Mouse (Mus musculus) left cerebral cortex, adult 11 months (tissue): ENCODE results near the gene Maff.

Experiments
- DNase-seq: peaks from one replicate; pipeline ENCODE4 v3.0.0; 2022; ENCODE audit warnings: low spot score

The Maff gene

DNA sequence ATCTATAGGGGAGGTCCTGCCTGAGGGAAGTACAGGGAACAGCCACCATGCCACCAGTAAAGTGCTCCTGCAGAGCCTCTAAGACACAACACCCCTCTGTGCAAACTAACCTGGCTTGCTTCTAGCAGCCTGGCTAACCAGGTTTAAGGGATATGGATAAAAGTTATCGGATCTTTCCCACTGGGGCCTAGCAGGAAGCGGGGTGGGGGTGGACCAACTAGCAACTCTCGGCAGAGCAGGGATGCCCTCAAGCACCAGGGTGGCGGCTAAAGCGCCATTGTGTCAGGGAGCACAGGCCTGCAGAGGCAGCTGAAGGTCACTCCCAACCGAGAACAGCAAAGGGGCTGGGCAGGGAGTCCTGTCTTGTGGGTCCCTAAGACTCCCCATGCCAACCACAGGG lies 17.7 kb downstream of the Maff start:
- DNase-seq: no peak

GRCm38 (mm10) chr15:79365068-79365467 lies 18.6 kb downstream of the Maff start:
- no peak for DNase-seq

- no peak for DNase-seq
Measured at GRCm38 (mm10) chr15:79366402-79366801, 20.0 kb downstream of the Maff start.

GRCm38 (mm10) chr15:79368313-79368811 lies 21.9 kb downstream of the Maff start:
- no peak for DNase-seq

DNA sequence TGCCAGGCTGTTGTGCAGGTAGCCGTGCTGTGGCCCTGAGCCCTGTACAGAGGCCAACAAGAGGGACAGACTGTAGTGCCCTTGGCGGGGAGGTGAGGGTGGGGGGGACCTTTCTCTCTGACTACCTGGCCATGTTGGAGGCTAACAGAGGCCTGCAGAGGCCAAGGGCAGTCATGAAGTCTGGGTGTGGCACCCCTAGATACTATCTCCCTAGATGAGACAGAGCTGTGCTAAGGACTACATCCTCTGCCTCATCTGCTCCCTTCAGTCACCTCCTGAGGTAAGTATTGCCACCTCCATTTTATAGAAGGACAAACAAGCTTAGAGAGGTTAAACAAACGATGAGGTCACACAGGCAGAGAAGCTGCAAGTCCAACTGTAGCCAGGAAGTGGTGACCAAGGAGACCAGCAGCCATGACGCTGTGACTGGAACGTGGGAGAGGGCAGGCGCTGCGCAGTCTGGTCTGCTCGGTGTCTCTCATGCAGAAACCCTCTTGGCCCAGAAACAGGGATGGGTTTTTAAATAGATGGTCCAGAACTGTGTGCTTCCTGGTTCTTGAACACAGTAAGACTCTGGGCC lies 22.5 kb downstream of the Maff start:
- no peak for DNase-seq

- DNase-seq: no peak
Measured at GRCm38 (mm10) chr15:79369452-79370280, 23.2 kb downstream of the Maff start.

GRCm38 (mm10) chr15:79370281-79370843 lies 23.9 kb downstream of the Maff start:
- DNase-seq: no peak

- DNase-seq: no peak
Measured at GRCm38 (mm10) chr15:79374760-79375159, 28.3 kb downstream of the Maff start.

GRCm38 (mm10) chr15:79377681-79378080 lies 31.3 kb downstream of the Maff start:
- peak; percentile 47 for DNase-seq

- no peak for DNase-seq
Measured at GRCm38 (mm10) chr15:79378608-79379007, 32.2 kb downstream of the Maff start.

DNA sequence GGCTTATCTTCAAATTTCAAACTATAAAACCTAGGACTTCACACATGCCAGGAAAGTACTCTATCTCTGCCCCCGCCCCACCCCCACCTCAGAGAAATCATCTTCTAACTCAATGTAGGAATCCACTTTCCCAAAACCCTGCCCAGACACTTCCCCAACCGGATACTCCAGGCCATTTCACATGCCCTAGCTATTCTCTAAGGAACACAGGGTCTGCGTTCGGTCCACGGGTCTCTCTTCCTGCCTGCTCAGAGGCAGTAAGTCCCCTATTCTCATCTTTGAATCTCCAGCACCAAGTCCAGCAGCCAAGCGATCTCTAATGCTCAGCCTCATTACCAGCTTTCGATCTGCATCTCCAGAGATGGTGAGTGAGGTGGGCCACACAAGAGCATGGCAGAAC lies 33.2 kb downstream of the Maff start:
- DNase-seq: no peak

GRCm38 (mm10) chr15:79380468-79381444 lies 34.3 kb downstream of the Maff start:
- peak; percentile 59 for DNase-seq

GRCm38 (mm10) chr15:79381644-79382043 lies 35.2 kb downstream of the Maff start:
- DNase-seq: no peak

DNA sequence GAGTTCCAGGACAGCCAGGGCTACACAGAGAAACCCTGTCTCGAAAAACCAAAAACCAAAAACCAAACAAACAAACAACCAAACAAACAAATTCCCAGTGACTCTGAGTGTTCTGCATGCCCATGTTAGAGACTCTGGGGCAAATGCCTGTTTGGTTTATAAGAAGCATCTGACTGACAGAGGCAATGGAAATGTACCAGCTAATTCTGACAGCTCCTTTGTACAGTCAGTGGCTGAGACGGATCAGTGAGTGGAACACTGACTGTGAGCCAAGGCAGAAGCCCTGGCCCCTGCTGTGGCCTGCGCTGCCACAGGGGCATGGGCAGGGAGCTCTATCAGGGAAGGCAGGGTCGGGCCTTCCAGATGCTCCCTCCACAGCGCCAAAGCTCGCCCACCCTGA lies 40.7 kb downstream of the Maff start:
- no peak for DNase-seq

GRCm38 (mm10) chr15:79387611-79388010 lies 41.2 kb downstream of the Maff start:
- no peak for DNase-seq

GRCm38 (mm10) chr15:79388171-79388570 lies 41.8 kb downstream of the Maff start:
- no peak for DNase-seq

DNA sequence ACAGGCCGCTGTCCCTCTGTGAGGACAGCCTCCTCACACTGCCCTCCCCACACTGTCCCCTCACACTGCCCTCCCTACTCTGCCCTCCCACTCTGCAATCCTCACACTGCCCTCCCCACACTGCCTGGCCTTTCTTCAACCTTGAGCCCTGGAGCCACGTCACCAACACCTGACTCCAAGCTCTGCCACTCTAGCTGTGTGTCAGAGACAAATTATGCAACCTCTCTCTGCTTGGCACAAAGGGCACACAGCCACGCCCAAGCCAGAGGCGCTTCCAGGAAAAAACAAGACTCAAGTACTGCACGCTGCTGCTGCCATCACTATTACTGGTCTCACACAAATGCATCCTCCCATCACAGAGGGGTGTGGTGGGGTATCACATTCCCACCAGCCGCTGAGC lies 44.0 kb downstream of the Maff start:
- DNase-seq: no peak

DNA sequence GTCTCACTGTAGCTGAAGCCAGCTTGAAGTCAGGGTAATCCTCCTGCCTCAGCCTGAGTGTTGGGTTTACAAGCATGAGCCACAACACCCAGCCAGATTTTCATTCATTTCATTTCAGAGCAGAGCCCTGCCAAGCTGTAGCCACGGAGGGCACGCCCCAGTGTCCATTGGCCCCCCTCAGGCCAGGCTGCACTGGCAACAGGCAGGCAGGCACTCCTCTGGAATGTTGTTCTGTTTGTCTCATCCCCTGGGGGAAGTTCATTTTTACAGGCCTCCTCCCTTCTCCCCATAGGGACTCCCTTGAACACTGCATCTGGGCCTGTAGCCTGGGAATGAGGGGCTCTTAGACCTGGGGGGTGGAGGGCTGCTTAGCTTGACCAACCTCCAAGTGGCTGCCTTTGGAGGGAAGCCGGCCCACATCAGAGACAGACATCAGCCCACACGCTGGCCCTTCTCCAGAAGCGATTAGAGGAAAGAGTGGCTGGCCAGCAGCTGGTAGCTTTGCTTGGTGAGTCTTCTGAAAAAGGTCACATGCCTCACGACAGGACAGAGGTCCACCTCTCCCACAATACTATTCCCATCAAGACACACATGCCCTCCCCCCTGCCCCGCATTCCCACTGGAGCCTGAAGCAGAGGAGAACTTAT lies 45.1 kb downstream of the Maff start:
- DNase-seq: no peak

- DNase-seq: no peak
Measured at GRCm38 (mm10) chr15:79392527-79392926, 46.1 kb downstream of the Maff start.

DNA sequence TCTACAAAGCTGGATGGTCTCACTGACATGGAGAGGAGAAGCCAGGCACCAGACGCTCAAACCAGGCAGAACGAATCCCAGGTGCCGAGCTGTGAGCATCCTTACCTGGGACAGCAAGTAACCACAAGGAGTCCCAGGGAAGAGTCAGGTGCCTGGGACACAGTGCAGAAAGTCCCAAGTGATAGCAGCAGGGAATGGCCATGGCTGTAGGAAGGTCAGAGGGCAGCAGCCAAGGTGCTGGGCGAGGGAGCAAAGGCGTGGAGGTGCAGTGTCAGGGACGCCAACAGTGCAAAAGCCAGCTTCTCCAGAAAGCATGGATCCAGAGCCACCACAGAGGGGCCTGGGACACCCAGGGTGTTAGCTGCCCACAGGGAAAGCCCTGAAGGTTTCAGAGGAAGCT lies 46.7 kb downstream of the Maff start:
- no peak for DNase-seq

DNA sequence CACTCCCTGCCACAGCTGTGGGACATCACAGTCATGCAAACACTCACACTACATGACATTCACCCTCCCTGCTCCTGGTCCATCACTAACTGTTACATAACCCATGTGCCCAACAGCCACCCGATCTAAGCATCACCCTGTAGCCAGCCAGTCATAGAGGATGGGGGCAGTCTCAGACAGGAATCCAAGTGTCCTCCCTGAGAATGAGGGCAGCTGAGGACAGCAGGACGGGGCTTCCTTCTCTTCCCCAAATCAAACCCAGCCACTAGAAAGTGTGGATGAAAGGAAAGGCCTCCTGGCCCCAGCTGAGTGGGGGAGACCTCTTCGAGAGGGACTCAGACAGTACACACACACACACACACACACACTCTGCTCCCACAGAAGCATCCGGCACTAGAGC lies 48.4 kb downstream of the Maff start:
- no peak for DNase-seq

DNA sequence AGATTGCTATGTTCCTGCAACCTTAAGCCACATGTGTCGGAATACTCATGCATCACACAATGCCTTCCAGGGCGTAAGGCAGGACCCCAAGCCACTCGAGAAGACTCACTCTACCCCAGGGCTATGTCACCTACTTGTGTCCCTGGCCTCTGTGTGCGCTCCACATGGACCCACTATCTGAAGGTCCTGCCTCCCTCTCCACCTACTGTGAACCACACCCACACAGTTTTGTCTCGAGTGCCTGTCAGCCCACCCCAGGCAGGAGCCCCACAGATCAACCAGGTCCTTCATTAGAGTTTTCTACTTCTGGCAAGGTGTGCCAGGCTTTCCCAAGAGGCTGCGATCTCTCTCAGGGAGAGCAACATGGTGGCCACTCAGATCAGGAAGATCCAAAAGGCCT lies 48.9 kb downstream of the Maff start:
- no peak for DNase-seq
